Mouse (Mus musculus): ENCODE results near the gene Prelid3b.

DNA sequence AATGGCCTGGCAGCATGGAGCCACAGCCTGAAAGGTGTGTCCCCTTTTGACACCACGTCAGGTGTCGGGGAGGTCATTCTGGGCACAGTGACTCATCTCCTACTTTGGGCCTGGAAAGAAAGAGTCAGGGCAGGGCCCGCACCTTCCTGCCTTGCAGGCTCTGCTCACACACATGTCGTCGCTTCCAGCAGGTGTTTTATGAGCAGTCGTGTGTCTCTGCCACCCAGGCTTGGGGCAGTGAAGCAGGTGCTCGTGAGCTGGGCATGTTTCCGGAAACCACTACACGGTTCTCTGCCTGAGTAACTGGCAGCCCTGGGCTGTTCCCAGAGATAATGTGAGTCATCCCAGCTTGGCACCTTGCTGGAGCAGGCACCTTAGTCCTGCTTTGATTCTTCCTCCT, 30.4 kb downstream of the Prelid3b start:
- no peak for TF ChIP-seq EP300 (IDR thresholded peaks at IDR 0.05)
- no peak for TF ChIP-seq CTCF (IDR thresholded peaks at IDR 0.05)

All from lung, postnatal 0 days (tissue).